Mouse (Mus musculus) heart, postnatal 36 days (tissue): ENCODE measurements at regions not wholly inside any gene's neighbourhood (a gene's known extent, or its start where the extent isn't known, plus 50 kb on each side); places are given as distances from the start of the nearest gene placed in this dataset.
"Not testable (repeated sequence)": the region's sequence is repeated elsewhere in the genome, so short reads cannot be mapped to it uniquely, and the experiment has no call there.

Experiments
- DNase-seq, 2 experiments: peaks; one replicate each; pipeline ENCODE4 v3.0.0; 2021 to 2022
- intact Hi-C: fragments of 180-260 bp; cut with DNase I; formaldehyde crosslinking; loops from one replicate; pipeline ENCODE4 v1.15.1; 2025

DNA sequence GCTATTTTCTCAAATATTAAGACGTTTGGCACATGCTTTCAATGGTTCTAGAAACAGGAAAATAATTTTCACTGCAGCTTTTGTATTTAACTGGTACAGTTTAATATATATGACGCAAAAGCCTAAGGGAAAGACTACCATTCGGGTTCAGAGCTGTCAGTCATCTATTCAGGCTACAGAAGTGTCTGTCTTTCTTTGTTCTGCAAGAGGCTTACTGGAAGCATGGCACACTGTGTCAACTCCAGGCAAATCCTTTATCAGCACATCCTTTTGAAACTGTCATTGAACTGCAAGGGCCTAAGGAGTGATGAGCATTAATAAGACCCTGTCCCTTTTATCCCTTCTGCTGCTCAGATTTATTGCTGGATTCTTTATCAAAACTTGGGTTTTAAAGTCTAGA lies 303.8 kb upstream of the Gm5152 start:
- DNase-seq, intact Hi-C loops: not testable (repeated sequence)

DNA sequence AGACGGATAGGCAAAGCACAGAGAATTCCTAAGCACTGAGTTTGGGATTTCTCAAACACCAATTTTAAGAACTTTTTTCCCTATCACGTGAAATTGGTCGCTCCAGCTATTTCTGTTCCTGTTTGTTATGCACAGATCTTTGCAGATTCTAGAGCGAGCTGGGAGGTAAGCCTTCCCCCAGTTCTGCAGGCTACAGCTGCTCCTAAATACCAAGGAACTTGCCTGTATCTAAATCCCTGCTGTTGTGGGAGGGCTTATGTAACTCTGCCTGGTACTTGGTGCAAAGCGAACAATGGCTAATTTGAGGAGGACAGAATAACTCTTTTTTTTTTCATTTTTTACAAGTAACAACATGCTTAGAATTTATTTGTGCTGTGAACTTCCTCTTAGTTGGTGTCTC lies 316.0 kb upstream of the Gm5152 start:
- intact Hi-C loops: no loop called here
- no peak for DNase-seq

DNA sequence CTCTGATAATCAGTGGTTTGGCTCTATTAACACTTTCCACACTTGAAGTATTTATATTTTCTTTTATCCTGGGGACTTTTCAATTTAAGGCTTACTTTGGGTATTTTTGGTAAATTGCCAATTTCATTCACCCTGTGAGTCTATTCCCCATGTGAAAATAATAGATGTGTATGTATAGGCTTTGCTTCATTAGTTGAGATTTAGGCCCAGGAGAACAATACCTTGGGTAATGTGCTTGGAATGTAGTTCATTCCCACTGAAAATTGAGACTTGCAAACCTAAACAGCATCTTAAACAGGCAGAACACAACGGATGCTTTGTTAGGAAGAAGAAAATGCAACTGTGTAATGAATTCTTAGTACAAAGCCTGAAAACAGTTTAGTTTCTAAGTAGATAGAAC lies 346.1 kb upstream of the Gm5152 start:
- DNase-seq: no peak
- intact Hi-C loops: no loop called here

DNA sequence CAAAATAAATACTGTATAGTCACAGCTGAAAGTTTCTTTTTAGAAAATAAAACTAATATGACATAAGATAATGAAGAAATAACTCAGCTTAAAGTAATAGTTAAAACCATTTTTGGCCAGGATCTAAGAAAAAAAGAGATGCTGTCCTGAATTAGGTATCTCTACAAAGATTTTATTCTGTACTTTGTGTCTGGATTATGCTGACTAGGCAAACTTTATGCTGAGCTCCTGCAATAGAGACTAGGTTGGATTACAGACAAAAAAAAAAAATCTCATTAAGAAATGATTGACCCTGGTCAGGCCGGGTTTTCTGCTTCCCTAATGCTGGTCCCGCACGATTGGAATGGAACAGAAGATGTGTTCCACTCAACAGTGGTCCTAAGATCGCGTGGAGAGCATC lies 346.8 kb upstream of the Gm8871 start:
- DNase-seq: no peak
- intact Hi-C loops: no loop called here

DNA sequence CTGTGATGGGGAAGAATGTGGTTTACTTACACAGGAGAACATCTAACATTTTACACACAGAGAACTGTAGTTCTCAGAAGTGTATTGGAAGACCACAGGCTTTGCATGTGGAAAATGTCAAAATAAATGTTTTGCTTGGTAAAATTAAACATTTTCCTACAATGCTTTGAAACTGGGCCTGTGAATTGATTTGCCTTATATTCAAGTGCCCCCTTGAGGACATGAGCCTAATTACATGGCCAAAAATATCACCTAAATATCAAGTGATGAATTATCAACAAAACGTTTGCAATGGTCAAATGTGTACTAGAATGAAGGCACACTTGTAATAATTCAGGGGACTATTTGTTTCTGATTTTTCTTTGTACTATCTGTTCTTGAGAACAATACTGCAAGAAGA lies 314.4 kb upstream of the Gm8871 start:
- DNase-seq: no peak
- intact Hi-C loops: loop anchor here (5.0 to 10.0 kb wide), 2 partner anchors 678 to 1186 kb away; no protein-coding TSS in a partner anchor

DNA sequence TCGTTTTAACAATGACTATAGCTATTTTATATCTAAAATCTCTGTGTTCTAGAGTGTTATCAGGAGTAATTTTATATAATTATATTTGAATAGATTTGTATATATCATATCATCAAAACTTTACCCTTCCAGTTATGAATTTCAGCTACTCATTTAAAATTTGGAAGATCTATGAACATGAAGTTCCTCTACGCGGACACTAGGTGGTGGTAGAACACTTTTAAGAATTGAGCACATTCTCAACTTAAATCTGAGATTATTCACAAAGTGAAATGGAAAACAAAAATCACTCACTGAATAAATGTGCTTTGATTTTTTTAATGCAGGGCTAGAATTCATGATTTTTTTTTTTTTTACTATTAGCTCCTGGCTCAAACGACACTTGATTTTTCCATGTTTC lies 299.5 kb upstream of the Gm8871 start:
- no peak for DNase-seq
- intact Hi-C loops: no loop called here

DNA sequence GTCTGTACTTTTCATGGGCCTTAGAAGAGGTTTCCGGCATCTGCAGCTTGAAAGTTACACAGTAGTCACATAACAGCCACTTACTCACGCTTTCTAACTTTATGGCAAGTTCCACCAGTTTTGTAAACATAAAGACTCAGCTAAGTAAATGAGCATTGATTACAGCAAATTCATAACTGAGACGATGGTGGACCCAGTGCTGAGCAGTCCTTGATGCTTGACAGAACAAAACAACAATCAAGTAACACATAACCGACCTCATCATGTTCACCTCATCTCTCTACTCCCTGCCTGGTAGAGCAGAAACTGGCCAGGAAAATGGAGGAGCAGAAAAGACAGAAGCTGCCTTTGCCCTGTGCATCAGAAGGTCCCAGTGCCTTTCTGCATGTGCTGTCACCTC lies 284.3 kb upstream of the Gm8871 start:
- intact Hi-C loops: no loop called here
- no peak for DNase-seq

DNA sequence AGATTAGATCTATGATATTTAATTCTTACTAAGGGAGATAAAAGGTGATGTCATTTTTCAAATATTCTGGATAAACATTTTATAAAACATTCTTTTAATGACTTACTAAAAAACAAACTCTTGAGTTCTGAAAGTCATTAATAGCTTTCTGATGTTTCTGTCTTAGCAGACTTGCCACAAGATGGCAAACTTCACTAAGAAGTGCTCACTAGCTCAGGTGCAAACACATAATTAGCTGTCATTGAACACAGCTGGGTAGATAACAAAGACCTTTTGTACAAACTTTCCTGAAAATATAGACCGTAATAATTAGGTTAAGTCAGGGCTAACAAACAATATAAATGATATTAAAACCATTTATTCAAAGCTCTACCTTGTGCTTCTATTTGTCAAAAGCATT lies 273.4 kb upstream of the Gm8871 start:
- intact Hi-C loops: no loop called here
- no peak for DNase-seq

DNA sequence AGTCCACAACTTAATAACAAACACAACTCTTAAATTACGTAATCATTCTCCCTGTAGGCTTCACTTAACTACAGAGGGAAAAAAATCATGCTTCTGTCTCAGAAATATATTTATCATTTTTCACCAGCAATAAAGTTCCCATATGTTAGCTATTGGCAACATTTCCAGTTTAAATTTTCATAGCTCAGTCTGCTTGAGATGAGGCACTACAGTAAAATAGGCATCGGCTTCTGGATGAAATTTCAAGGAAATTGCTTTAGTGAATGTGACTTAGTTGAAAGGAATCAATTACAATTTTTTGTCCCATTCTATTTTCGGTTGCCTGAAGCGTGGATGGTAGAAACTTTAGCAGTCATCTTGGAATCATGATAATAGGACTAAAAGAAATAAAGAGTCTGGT lies 262.1 kb upstream of the Gm8871 start:
- no peak for DNase-seq
- intact Hi-C loops: no loop called here

DNA sequence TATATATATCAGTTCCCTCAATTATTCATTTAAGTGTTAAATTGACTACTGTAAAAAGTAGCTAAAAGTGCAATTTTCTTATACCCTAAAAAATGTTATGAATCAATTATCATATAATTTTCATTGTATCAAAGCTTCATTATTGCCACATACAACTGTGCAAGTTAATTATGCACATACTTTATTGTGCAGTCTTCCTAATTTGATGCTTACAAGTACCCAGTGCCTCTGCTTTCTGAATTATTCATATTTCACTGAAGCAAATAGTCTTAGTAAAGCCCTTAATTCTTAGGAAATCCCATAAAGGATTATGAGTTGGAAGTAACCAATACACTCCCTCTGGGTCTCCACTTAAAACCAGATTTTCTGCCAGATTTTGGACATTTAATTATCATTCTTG lies 220.5 kb upstream of the Gm8871 start:
- intact Hi-C loops: no loop called here
- DNase-seq: no peak

DNA sequence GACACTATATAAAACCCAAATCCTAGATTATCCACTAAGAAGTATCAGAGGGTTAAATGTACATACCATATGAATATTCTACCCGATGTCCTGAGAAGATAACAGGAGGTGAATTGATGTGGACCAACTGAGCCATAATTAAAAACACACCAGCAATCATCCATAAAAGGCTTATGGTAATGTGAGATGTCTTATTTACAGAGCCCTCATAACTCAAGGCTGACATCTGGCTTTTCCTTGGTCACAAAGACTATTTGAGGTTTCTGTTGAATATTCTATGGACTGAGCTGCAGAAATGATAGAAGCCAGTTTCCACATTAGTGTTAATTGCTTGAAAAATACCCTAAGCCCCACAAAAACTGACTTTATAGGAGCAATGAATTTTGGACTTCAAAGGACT lies 198.1 kb upstream of the Gm8871 start:
- intact Hi-C loops: no loop called here
- no peak for DNase-seq

DNA sequence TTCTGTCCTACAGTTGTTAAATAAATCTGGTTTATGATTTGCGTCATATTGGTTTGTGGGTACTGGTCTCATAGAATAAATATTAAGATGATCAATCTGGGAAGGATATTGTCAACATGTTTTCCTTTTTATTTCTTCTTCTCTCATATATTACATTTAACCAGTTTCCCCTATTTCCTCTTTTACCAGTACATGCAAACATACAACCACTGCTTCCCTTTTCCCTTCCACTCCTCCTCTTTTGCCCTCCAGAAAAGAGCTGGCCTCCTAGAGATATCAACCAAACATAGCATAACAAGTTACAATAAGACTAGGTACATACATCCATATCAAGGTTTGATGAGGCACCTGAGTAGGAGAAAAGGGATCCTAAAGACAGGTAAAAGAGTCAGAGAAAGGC lies 180.1 kb upstream of the Gm8871 start:
- no peak for DNase-seq
- intact Hi-C loops: no loop called here
